Mouse (Mus musculus) heart, adult 2 months (tissue): Measurements from ENCODE around the gene Sestd1.

Experiments used
- CTCF ChIP-seq: fragments of 200-600 bp; IDR thresholded peaks from 2 replicates; pipeline ENCODE4 v1.8.1; 2022; ENCODE audit warnings: antibody characterized with exemption, mild to moderate bottlenecking, moderate library complexity
- EP300 ChIP-seq: fragments of 200-500 bp; IDR thresholded peaks from 2 replicates; pipeline ENCODE4 v1.6.1; 2011; ENCODE audit warnings: low read depth, low read length, control low read depth; ENCODE audit not compliant: insufficient read depth
- POLR2A ChIP-seq: fragments of 200-500 bp; IDR thresholded peaks from 2 replicates; pipeline ENCODE4 v1.6.1; 2011; ENCODE audit warnings: mild to moderate bottlenecking, low read depth, low read length, control low read depth; ENCODE audit not compliant: insufficient read depth

DNA sequence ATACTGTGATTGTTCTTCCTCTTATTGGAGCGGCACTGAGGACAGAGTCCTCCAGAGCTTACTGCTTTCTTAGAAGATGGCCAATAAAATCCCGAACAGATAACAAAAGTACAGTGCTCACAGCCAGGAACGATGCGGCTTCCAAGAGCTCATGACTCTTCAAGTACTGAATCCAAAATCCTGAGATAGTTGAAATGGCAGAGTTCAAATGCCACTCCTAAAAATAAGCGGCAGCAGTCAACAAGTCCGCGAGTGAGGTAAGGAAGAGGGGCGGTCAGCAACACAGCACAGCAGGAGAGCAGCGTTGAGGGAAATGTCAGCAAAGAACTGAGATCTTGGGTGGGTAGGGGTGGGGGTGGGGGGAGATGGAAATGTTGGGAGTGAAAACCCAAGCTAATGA lies 32.2 kb upstream of the Sestd1 start:
- TF ChIP-seq CTCF (no peak), EP300 (0 out of 2 replicates have a peak, but pooled peaks have one; percentile 22), POLR2A (peak; percentile 63; the same call in 1 of the 2 replicates)
